10 mouse cellular contexts compared by ENCODE assay signal in the genomic region with DNA sequence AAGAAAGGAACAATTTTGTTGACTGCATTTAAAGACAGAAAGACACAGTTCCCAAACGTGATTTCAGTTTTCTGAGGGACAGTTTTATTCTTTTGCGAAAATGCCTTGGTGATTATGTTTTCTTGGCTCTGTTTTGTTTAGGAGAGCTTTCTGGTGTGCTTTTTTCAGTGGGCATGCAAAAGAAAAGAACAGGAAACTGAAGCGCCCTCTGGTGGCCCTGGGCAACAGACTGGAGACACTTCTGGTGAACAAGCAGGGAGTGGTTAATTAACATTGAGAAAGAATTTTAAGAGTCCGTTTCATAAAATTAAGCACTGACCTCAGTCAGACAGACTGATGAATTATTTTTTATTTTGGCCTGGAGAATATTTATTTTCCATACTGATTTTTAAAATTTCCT. TPM values are rescaled to one million over a fixed set of nuclear protein-coding genes. Genes with fewer than 3 reads are reported as not detected.
DNase-seq lines count a peak whose midpoint lies in the region; ATAC-seq and TF ChIP-seq lines count a peak whose summit lies in the region.
"Had no signal": no experiment of that assay in that cellular context is flagged by ENCODE, and none has a peak within 500 bp of the region (broad histone marks: within the 10 kb centered on the region; RNA-seq: fewer than 3 reads in every experiment).

No protein-coding gene starts in this region.

- no peaks in the 10 kb centered on the region for H3K36me3 ChIP-seq in kidney, embryonic 16.5 days (ENCODE audit: insufficient read depth, low read length)
- no peaks in the 10 kb centered on the region for H3K36me3 ChIP-seq in limb, embryonic 11.5 days (ENCODE audit: control insufficient read depth, insufficient read depth, low read length)
- H3K36me3 ChIP-seq: neural tube, embryonic 13.5 days had no signal

- no peak overlapping the region for H3K9ac ChIP-seq in kidney, embryonic 16.5 days (replicated peaks; ENCODE audit: low read length)
- H3K9ac ChIP-seq in limb, embryonic 11.5 days (ENCODE audit: low read length) = no peak overlapping the region
- H3K9ac ChIP-seq: neural tube, embryonic 13.5 days had no signal

- H3K4me3 ChIP-seq in kidney, embryonic 16.5 days (ENCODE audit: low read length) = no peak overlapping the region
- H3K4me3 ChIP-seq in limb, embryonic 11.5 days (ENCODE audit: low read depth, low read length) = no peak overlapping the region
- H3K4me3 ChIP-seq: neural tube, embryonic 13.5 days had no signal

- CTCF ChIA-PET in Patski (lab: Charles Lee) = interaction anchor here (0.8 to 1.4 kb wide), 5 partner anchors 10 to 829 kb away, joined by 3 to 6 read pairs (median 3); no protein-coding TSS in a partner anchor

- H3K4me2 ChIP-seq in kidney, embryonic 16.5 days (replicated peaks; ENCODE audit: low read depth, low read length) = no peak overlapping the region
- H3K4me2 ChIP-seq in limb, embryonic 11.5 days (ENCODE audit: low read depth, severe bottlenecking) = no peak overlapping the region
- H3K4me2 ChIP-seq: neural tube, embryonic 13.5 days had no signal

- DNase-seq in kidney, adult 18-20 months = peak; percentile 57
- DNase-seq in Patski (ENCODE audit: low read depth, low spot score) = no peak
- DNase-seq in cerebellum, postnatal 14 days = peak; percentile 71 to 78
- DNase-seq in limb, embryonic 11.5 days (ENCODE audit: low spot score) = peak; percentile 81
- peak; percentile 23 for DNase-seq in retina, postnatal 7 days (ENCODE audit: low read depth, low spot score)
- peak; percentile 38 for DNase-seq in yolk sac, embryonic 10.5 days (ENCODE audit: low spot score)

- in situ Hi-C loops in Patski (cut with MboI; ENCODE audit: low pct_unique_long_range_greater_than_20kb) = loop anchor here (25.0 kb wide), 1 partner anchor 823 kb away; no protein-coding TSS in a partner anchor

- TF ChIP-seq CTCF in Patski (IDR thresholded peaks at IDR 0.05) = peak; percentile 85

- H3K9me3 ChIP-seq in kidney, embryonic 16.5 days (ENCODE audit: low read length) = no peaks in the 10 kb centered on the region
- no peaks in the 10 kb centered on the region for H3K9me3 ChIP-seq in limb, embryonic 11.5 days (ENCODE audit: control insufficient read depth, low read length)
- H3K9me3 ChIP-seq: neural tube, embryonic 13.5 days had no signal

- no peak for ATAC-seq in kidney, embryonic 16.5 days (ENCODE audit: low FRiP score, low TSS enrichment)
- peak; percentile 54 for ATAC-seq in Patski
- ATAC-seq in hematopoietic stem cell, adult 5-6 weeks (replicated peaks in 1 of 2; ENCODE audit: insufficient read depth in 1 of 2, low FRiP score in 2 of 2, low TSS enrichment in 1 of 2, low read depth in 1 of 2, poor library complexity in 2 of 2, severe bottlenecking in 2 of 2) = peak; percentile 71 to 80; a peak in 3 of 4 replicates
- no peak for ATAC-seq in limb, embryonic 11.5 days (ENCODE audit: insufficient number of reproducible peaks, low FRiP score, low TSS enrichment, low read depth)

- H3K4me1 ChIP-seq in kidney, embryonic 16.5 days (ENCODE audit: insufficient read depth, low read length) = no peaks in the 10 kb centered on the region
- no peaks in the 10 kb centered on the region for H3K4me1 ChIP-seq in limb, embryonic 11.5 days (ENCODE audit: control insufficient read depth, insufficient read depth, low read length)

- 44% methylated on average over 4 of the region's 4 CpGs for WGBS in kidney, embryonic 16.5 days
- 31% methylated on average over 4 of the region's 4 CpGs for WGBS in limb, embryonic 11.5 days

- H3K27me3 ChIP-seq in kidney, embryonic 16.5 days (ENCODE audit: insufficient read depth, low read length) = no peaks in the 10 kb centered on the region
- H3K27me3 ChIP-seq in Patski = peaks cover 11% of the 10 kb centered on the region
- no peaks in the 10 kb centered on the region for H3K27me3 ChIP-seq in limb, embryonic 11.5 days (ENCODE audit: control insufficient read depth, insufficient read depth, low read length)
- H3K27me3 ChIP-seq: neural tube, embryonic 13.5 days had no signal

- H3K27ac ChIP-seq in kidney, embryonic 16.5 days (ENCODE audit: low read length) = no peak overlapping the region
- no peak overlapping the region for H3K27ac ChIP-seq in limb, embryonic 11.5 days (replicated peaks; ENCODE audit: low read depth, low read length)
- H3K27ac ChIP-seq: neural tube, embryonic 13.5 days had no signal

- POLR2A ChIA-PET in Patski (lab: Charles Lee) = no interaction called here

RNA-seq across cellular contexts. Expression of a gene that starts 25.1 kb away (rescaled TPM):
- polyA plus RNA-seq in kidney, embryonic 16.5 days (2015; fragmentation: Nextera tagmentation; extraction: Ambion mirVana) = 28.5 and 34.8 TPM in 2 replicates
- 4.1 TPM for polyA plus RNA-seq in Patski (2021)
- total RNA-seq in hematopoietic stem cell, adult 5-6 weeks (2017) = 37.5 and 44.9 TPM in 2 replicates
- 19.1 and 20.6 TPM in 2 replicates for polyA plus RNA-seq in limb, embryonic 11.5 days (2014; fragmentation: Nextera tagmentation; extraction: Ambion mirVana)
- total RNA-seq: gastrocnemius, adult 8-10 months had no signal

Comparison
In these comparisons a context has a peak if more than half of its experiments do, and no peak if none do; other contexts are left out.
1. ATAC-seq: peak in Patski (single experiment) and hematopoietic stem cell, adult 5-6 weeks (2 of 2); none in kidney, embryonic 16.5 days (single experiment) and limb, embryonic 11.5 days (single experiment).